Mouse (Mus musculus): ENCODE data around the gene Cend1. TPM values are rescaled to one million over a fixed set of nuclear protein-coding genes. Genes with fewer than 3 reads are reported as not detected.
"Not testable (repeated sequence)": the region's sequence is repeated elsewhere in the genome, so short reads cannot be mapped to it uniquely, and the experiment has no call there.

Cend1 gene
- polyA plus RNA-seq, 1 experiment from 2014 or later, result 20.5 TPM

DNA sequence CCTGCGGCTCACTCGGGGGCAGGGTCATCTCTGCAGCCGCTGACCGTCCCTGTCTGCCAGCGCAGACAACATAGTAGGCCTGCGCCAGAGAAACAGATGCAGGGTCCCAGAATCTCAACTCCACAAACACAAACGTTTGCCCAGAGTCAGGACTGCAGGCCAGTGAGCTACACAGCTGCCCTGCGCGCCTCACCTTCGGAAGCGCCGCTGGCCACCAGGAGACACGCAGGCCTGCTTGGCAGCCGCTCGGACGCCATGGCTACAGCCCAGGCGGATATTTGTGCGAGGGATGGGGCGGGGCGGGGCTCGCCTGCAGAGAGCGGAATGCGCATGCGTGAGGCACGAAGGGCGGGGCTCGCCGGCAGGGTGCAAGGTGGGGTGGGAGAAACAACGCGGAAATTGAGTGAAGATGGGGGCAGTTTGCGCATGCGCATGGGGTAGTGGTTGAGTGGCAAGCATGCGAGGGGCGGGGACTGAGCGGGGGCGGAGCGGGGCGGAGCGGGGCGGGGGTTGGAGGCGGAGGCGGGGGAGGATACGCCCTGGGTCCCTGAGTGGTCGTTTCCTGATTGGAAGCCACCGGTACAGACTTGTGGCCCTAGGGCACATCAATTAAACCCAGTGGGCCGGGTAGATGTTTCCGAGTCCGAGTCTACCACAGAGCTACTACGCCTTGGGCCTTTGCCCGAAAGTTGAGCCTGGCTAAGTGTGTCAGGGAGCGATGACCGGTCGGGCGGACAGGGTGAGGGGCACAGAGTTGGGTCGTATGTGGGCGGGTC is 15.3 kb downstream of the Cend1 start, which contains the start of gene Gatd1:
TSS of gene Gatd1 (minus strand) at position 328 of the 776 bp plus-strand sequence.
- peak; percentile 92 for ATAC-seq (ENCODE audit: low FRiP score)
- Histone ChIP-seq H3K4me1 (peaks cover 13% of the 10 kb centered on the region), H3K27ac (peak within 1 kb of the TSS; percentile 78), H3K9me3 (no peaks in the 10 kb centered on the region), H3K9ac (peak within 1 kb of the TSS; percentile 87), H3K4me3 (replicated peaks) (peak within 1 kb of the TSS; percentile 69), H3K27me3 (no peaks in the 10 kb centered on the region), H3K36me3 (replicated peaks) (peaks cover 19% of the 10 kb centered on the region; the same call in 1 of the 2 replicates), H3K4me2 (peak within 1 kb of the TSS; percentile 93)
- under 1% methylated on average over 48 of the region's 56 CpGs for WGBS

DNA sequence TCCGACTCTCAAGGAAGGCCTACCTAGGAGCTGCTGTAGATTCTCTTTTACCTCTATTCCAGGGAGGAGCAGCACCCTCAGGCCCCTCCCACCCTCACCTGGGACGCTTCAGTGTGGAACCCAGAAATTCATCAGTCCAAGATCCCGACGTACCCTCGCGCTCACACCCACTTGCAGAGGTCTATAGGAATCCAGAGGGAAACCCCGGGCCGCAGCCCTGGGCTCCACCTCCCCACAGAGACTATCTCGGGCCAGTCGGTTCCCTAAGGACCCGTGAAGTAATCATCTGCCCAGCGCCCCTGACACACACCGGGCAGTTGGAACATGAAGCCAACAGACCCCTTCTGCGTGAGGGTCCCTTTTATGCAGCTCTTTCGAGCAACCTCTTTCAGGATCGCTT is 16.0 kb downstream of the Cend1 start:
- H3K4me1 ChIP-seq, result peaks cover 17% of the 10 kb centered on the region
- no peaks in the 10 kb centered on the region for H3K9me3 ChIP-seq
- H3K27ac ChIP-seq, result peak overlapping the region; percentile 78
- peak overlapping the region; percentile 87 for H3K9ac ChIP-seq
- peak; percentile 27 for ATAC-seq (ENCODE audit: low FRiP score)
- no peaks in the 10 kb centered on the region for H3K27me3 ChIP-seq
- peaks cover 19% of the 10 kb centered on the region; the same call in 1 of the 2 replicates for H3K36me3 ChIP-seq (replicated peaks)
- 3% methylated on average over 16 of the region's 16 CpGs for WGBS
- H3K4me2 ChIP-seq, result peak overlapping the region; percentile 93
- H3K4me3 ChIP-seq (replicated peaks), result peak overlapping the region; percentile 69

DNA sequence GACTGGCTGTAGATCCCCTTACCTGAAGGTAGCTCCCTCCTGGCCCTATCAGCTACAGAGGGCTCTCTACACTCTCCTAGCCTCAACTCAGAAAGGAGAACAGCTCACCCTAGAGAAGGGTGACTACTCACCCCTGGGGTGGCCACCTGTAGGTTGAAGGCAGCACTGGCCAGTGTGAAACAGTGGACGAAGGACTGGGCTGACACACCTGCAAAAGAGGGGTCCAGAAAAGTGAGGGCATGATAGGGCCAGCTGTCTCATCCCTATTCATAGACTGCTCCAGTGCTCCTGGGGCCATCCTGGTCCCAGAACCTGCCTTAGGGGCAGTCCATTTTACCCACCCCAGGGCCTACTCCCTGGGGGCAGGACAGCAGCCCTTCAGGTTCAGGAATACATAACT is 17.6 kb downstream of the Cend1 start:
- peaks cover 17% of the 10 kb centered on the region for H3K4me1 ChIP-seq
- H3K4me2 ChIP-seq, result no peak overlapping the region
- no peak overlapping the region for H3K4me3 ChIP-seq (replicated peaks)
- ATAC-seq (ENCODE audit: low FRiP score), result no peak
- H3K36me3 ChIP-seq (replicated peaks), result peaks cover 27% of the 10 kb centered on the region
- H3K27me3 ChIP-seq, result no peaks in the 10 kb centered on the region
- H3K27ac ChIP-seq, result no peak overlapping the region
- WGBS, result 91% methylated on average over 1 of the region's 1 CpGs
- H3K9me3 ChIP-seq, result no peaks in the 10 kb centered on the region
- 0 out of 2 replicates have a peak overlapping the region, but pooled peaks have one; percentile 8 for H3K9ac ChIP-seq

- H3K9me3 ChIP-seq, result no peaks in the 10 kb centered on the region
- no peak overlapping the region for H3K9ac ChIP-seq
- H3K27ac ChIP-seq, result no peak overlapping the region
- ATAC-seq (ENCODE audit: low FRiP score), result no peak
- peaks cover 17% of the 10 kb centered on the region for H3K4me1 ChIP-seq
- 98% methylated on average over 8 of the region's 8 CpGs for WGBS
- H3K27me3 ChIP-seq, result no peaks in the 10 kb centered on the region
- H3K4me3 ChIP-seq (replicated peaks), result no peak overlapping the region
- no peak overlapping the region for H3K4me2 ChIP-seq
- peaks cover 27% of the 10 kb centered on the region for H3K36me3 ChIP-seq (replicated peaks)
These were observed 18.7 kb downstream of the Cend1 start for GRCm38 (mm10) chr7:141410631-141411030.

- Histone ChIP-seq H3K4me2 (0 out of 2 replicates have a peak overlapping the region, but pooled peaks have one; percentile 8), H3K9me3 (no peaks in the 10 kb centered on the region), H3K4me3 (replicated peaks) (no peak overlapping the region), H3K36me3 (replicated peaks) (peaks cover 32% of the 10 kb centered on the region), H3K27me3 (no peaks in the 10 kb centered on the region), H3K4me1 (peaks cover 12% of the 10 kb centered on the region), H3K9ac (peak overlapping the region; percentile 36; the same call in 1 of the 2 replicates), H3K27ac (no peak overlapping the region)
- WGBS, result 11% methylated on average over 11 of the region's 11 CpGs
- ATAC-seq (ENCODE audit: low FRiP score), result peak; percentile 61; the same call in 1 of the 2 replicates
These were observed 20.5 kb downstream of the Cend1 start for GRCm38 (mm10) chr7:141408833-141409232.

DNA sequence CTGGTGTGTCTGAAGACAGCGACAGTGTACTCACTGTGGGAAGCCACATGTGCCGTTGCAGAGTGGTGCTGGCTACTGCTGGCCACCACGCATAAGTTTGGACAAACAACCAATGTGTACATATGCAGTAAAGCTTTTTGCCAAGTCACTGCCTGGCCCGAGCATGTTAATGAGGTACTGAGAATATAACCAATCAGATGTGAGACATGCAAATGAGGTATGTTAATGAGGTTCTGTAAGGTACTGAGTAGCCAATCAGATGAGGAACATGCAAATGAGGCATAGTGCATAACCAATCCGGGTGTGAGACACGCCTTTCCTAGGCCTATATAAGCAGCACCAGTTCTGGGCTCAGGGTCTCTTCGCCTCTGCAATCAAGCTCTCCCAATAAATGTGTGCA is 21.6 kb downstream of the Cend1 start:
- not testable (repeated sequence) for H3K9me3 ChIP-seq; H3K27ac ChIP-seq; H3K4me1 ChIP-seq; H3K4me2 ChIP-seq; H3K9ac ChIP-seq; ATAC-seq (ENCODE audit: low FRiP score); H3K4me3 ChIP-seq (replicated peaks); H3K27me3 ChIP-seq
- peaks cover 41% of the 10 kb centered on the region for H3K36me3 ChIP-seq (replicated peaks)
- 95% methylated on average over 7 of the region's 7 CpGs for WGBS

DNA sequence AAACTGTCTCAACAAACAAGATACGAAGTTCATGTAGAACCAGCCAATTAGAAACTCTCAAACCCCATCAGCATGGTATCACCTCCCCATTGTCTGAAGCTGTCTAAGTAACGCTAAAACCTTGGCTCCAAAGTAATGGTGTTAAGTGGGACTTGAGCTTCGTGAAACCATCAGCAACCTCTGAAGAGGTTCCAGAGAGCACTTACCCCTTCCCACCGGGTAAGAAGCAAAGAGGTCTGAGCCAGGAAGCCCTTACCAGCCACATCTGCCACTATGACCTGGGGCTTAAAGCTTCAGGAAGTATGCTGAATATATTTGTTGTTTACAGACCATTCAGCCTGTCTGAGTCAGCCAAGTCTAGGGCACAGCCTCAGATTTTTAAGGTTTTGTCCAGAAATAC is 23.8 kb downstream of the Cend1 start:
- H3K4me2 ChIP-seq, result no peak overlapping the region
- peaks cover 4% of the 10 kb centered on the region; the same call in 1 of the 2 replicates for H3K4me1 ChIP-seq
- no peak for ATAC-seq (ENCODE audit: low FRiP score)
- H3K4me3 ChIP-seq (replicated peaks), result no peak overlapping the region
- peaks cover 56% of the 10 kb centered on the region for H3K36me3 ChIP-seq (replicated peaks)
- no peaks in the 10 kb centered on the region for H3K27me3 ChIP-seq
- no peak overlapping the region for H3K9ac ChIP-seq
- H3K9me3 ChIP-seq, result no peaks in the 10 kb centered on the region
- 82% methylated on average over 4 of the region's 4 CpGs for WGBS
- no peak overlapping the region for H3K27ac ChIP-seq

DNA sequence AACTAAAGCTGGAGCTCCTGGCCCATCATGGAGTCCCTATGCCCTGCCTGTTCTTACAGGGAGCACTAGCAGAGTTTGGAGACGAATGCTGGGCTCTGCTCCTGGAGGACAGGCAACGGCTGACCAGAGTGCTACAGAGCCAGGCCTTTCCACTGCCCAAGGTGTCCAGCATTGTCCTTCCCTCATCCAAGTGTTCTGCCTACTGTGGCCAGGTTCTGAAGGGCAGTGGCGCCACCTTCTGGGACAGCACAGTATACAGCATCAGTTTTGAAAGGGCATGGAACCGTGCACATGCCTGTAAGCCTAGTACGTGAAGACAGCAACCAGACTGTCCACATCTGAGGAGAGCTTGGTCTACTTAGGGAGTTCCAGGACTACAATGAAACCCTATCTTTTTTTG is 26.0 kb downstream of the Cend1 start:
- no peak overlapping the region for H3K9ac ChIP-seq
- no peak overlapping the region for H3K27ac ChIP-seq
- H3K4me3 ChIP-seq (replicated peaks), result no peak overlapping the region
- WGBS, result 37% methylated on average over 5 of the region's 5 CpGs
- H3K36me3 ChIP-seq (replicated peaks), result peaks cover 66% of the 10 kb centered on the region
- no peaks in the 10 kb centered on the region for H3K9me3 ChIP-seq
- no peaks in the 10 kb centered on the region for H3K27me3 ChIP-seq
- H3K4me1 ChIP-seq, result no peaks in the 10 kb centered on the region
- peak; percentile 65 for ATAC-seq (ENCODE audit: low FRiP score)
- no peak overlapping the region for H3K4me2 ChIP-seq

DNA sequence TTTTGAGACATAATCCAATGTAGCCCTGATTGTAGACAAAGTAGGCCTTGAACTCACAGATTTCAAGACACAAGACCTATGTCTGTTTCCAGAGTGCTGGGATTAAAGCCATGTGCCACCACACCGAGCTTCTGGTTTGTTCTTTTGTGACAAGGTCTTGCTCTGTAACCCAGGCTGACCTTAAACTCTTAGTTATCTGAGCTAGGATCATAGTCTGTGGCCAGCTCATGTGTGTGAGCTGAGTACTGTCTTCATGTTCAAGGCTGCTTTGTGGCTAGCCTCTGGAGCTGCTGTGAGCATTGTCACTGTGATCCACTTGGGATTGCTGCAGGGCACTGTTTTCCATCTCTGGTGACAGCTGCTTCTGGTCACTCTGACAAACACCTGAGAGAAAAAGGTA is 33.9 kb downstream of the Cend1 start:
- Histone ChIP-seq H3K4me1 (peaks cover 13% of the 10 kb centered on the region), H3K9ac (no peak overlapping the region), H3K9me3 (no peaks in the 10 kb centered on the region), H3K27ac (no peak overlapping the region), H3K4me3 (replicated peaks) (no peak overlapping the region), H3K36me3 (replicated peaks) (peaks cover 40% of the 10 kb centered on the region), H3K27me3 (no peaks in the 10 kb centered on the region), H3K4me2 (no peak overlapping the region)
- no peak for ATAC-seq (ENCODE audit: low FRiP score)
- WGBS, result 85% methylated on average over 1 of the region's 1 CpGs

GRCm38 (mm10) chr7:141394771-141395170 is 34.5 kb downstream of the Cend1 start:
- H3K4me1 ChIP-seq, result peaks cover 13% of the 10 kb centered on the region
- no peak for ATAC-seq (ENCODE audit: low FRiP score)
- peaks cover 35% of the 10 kb centered on the region for H3K36me3 ChIP-seq (replicated peaks)
- no peak overlapping the region for H3K27ac ChIP-seq
- no peaks in the 10 kb centered on the region for H3K9me3 ChIP-seq
- WGBS, result 17% methylated on average over 6 of the region's 6 CpGs
- no peak overlapping the region for H3K9ac ChIP-seq
- H3K27me3 ChIP-seq, result no peaks in the 10 kb centered on the region
- no peak overlapping the region for H3K4me3 ChIP-seq (replicated peaks)
- no peak overlapping the region for H3K4me2 ChIP-seq

DNA sequence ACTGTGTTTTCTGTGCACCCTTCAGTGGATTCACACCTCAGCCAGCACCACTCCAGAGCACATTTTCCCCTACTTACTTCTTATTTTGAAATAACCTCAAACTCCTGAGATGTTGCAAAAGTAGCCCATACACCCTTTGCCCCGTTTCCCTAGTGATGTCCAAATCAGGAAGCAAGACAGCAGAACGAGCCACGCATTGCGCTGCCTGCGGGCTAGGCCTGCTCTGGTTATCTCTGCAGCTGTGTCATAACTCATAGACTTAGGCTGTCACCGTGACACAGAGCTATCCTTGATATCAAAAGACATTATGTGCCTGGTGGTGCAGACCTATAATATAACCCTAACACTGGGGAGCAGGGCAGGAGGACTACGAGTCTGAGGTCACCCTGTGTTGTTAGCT is 35.1 kb downstream of the Cend1 start:
- no peak for ATAC-seq (ENCODE audit: low FRiP score)
- Histone ChIP-seq H3K9ac (no peak overlapping the region), H3K27me3 (peaks cover 4% of the 10 kb centered on the region; the same call in 1 of the 2 replicates), H3K27ac (no peak overlapping the region), H3K9me3 (no peaks in the 10 kb centered on the region), H3K36me3 (replicated peaks) (peaks cover 29% of the 10 kb centered on the region), H3K4me2 (no peak overlapping the region), H3K4me3 (replicated peaks) (no peak overlapping the region), H3K4me1 (peaks cover 13% of the 10 kb centered on the region)
- 92% methylated on average over 7 of the region's 7 CpGs for WGBS

DNA sequence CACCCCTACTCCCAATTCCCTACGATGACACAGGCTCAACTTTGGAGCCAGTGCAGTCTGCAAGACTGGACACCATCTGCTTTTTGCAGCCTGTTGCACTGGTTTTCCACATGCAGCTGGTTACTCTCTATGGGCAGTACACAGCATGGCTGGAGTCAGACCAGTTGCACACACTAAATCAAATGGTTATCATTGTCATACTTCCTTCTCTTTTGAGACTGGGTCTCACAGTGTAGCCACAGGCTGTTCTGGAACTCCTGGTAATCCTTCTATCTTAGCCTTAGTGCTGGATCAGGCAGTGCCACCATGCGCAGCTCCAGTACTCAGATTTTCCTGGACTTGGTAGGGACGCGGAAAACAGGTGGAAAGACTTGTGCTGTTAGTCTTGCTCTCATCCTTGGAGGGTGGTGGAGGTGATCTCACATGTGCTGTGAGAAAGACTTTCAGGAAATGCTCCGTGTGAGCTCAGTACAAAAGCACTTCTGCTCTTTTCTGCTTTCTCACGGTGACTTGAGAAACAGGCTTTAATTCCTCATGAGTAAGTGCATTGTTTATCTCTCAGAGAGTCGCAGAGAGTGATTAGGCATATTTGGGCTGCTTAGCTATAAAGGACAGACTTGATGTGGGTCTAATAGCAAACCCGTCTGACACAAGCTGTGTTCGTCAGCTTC is 36.6 kb downstream of the Cend1 start:
- 16% methylated on average over 9 of the region's 9 CpGs for WGBS
- peak overlapping the region; percentile 72 for H3K27ac ChIP-seq

More for the DNA sequence above, 36.6 kb downstream of the Cend1 start:
- Histone ChIP-seq H3K9ac (peak overlapping the region; percentile 66), H3K4me1 (peaks cover 13% of the 10 kb centered on the region), H3K9me3 (no peaks in the 10 kb centered on the region), H3K27me3 (peaks cover 15% of the 10 kb centered on the region), H3K4me3 (replicated peaks) (peak overlapping the region; percentile 70), H3K36me3 (replicated peaks) (peaks cover 14% of the 10 kb centered on the region), H3K4me2 (peak overlapping the region; percentile 88)
- ATAC-seq (ENCODE audit: low FRiP score), result no peak
